Mouse (Mus musculus) lung, postnatal 4 days (tissue): ENCODE data around the gene Gpr108.

ENCODE experiments used
- DNase-seq, 2 experiments: peaks; one replicate each; pipeline ENCODE4 v3.0.0; 2021

Gpr108 gene

DNA sequence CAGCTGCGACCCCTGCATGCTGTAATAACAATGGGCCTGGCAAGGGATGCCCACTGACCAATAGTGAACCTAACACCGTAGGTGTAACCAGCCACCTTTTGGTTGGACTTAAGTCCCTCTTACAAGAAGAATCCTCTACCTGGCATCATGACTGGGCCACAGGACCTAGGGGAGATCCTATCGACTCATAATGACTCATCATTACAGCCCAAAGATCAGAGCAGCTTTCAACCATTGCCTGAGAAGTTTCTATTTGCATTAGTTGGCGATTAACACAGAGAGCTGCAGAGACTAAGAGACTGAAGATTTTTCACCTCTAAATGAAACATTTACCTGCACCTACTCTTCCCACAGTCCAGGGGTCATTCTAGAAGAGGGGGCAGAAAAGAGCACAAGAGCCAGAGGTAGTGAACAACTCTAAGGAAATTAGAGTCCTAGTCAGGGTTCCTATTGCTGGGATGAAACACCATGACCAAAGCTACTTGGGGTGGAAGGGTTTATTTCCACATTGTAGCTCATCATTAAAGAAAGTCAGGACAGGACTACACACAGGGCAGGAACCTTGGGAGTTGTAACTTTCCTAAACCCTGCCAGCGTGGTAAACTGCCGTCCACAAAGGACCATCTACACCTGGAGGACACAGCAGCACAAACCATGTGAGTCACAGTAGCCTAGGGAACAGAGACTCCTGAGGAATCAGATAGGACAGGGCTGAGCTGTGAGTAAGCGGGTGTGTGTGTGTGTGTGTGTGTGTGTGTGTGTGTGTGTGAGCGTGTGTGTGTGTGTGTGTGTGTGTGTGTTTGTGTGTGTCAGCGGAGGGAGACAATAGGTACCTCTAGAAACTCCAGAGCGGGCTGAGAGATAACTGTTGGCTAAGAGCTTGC, 46.2 kb downstream of the Gpr108 start:
- no peak for DNase-seq

- DNase-seq, result no peak
Observed at GRCm38 (mm10) chr17:57198252-57198651, 50.0 kb downstream of the Gpr108 start.

GRCm38 (mm10) chr17:57195326-57196010, 52.8 kb downstream of the Gpr108 start:
- no peak for DNase-seq

DNA sequence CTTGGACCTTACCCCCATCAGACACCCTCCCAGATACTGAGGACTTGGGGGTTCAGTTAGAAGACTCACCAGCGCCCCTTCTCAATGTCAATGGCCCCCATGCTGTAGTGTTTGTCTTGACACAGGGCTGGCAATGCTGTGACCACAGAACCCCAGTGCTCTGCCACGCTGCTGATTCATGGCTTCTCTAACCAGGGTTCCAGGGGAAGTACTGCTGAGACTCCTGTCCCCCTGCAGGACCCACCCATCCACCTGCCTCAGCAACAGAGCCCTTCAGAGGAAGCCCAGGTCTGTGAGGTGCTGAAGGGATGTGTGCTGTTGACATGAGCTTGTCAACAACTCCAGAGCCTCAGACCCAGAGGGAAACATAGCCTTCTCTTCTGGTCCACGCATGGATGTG, 53.5 kb downstream of the Gpr108 start:
- DNase-seq, result no peak

DNA sequence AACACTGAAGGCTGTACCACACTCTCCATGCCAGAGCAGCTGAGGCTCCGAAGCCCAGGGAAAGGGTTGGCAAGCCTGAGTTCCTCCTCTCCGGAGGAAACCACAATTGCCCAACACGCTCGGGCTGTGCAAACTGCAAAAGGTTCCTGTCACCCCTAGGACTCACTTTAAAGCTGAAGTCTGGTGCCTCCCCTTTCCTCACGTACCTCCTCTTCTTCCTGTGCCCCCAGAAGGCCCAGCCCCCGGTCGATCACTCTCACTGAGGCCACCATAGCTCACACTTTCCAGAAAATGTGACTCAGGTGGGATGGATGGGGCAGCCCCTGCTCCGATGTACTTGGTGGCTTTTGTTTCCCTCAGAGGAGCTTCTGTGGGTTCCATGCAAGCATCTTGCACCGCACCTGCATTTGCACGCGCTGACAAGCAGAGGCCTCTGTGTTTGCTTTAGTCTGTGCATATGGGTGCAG, 54.2 kb downstream of the Gpr108 start, which contains the start of gene Tnfsf14:
Tnfsf14 (minus strand) TSS at position 137 of the 467 bp plus-strand sequence.
- peak; percentile 54 to 63 for DNase-seq

- DNase-seq, result no peak
Observed at GRCm38 (mm10) chr17:57188510-57189192, 59.6 kb downstream of the Gpr108 start.

GRCm38 (mm10) chr17:57185641-57186040, 62.6 kb downstream of the Gpr108 start:
- no peak for DNase-seq
